Mouse (Mus musculus) lung, embryonic 16.5 days (tissue): ENCODE measurements around the gene Wdpcp. TPM values are rescaled to one million over a fixed set of nuclear protein-coding genes. Genes with fewer than 3 reads are reported as not detected.

ENCODE experiments used
- ATAC-seq: fragments of 200-750 bp; cut with Nextera tagmentation; 2 replicates; pipeline ENCODE4 v1.8.0; 2017; ENCODE audit warnings: low read depth, mild to moderate bottlenecking, moderate library complexity
- H3K27ac ChIP-seq: fragments of 300-500 bp; sonication (generic); 2 replicates; pipeline ENCODE4 v1.5.1; 2014; ENCODE audit warnings: mild to moderate bottlenecking, control low read depth, low read length
- H3K27me3 ChIP-seq: fragments of 300-500 bp; sonication (generic); 2 replicates; pipeline ENCODE4 v1.6.1; 2014; ENCODE audit warnings: low read depth, low read length, mixed read lengths; ENCODE audit not compliant: control insufficient read depth, insufficient read depth
- H3K36me3 ChIP-seq: fragments of 300-500 bp; sonication (generic); 2 replicates; pipeline ENCODE4 v1.6.1; 2014; ENCODE audit warnings: low read length; ENCODE audit not compliant: control insufficient read depth, insufficient read depth
- H3K4me1 ChIP-seq: fragments of 300-500 bp; sonication (generic); replicated peaks from 2 replicates; pipeline ENCODE4 v1.6.1; 2014; ENCODE audit warnings: low read length, mixed read lengths; ENCODE audit not compliant: control insufficient read depth, insufficient read depth
- H3K4me2 ChIP-seq: fragments of 300-500 bp; sonication (generic); 2 replicates; pipeline ENCODE4 v1.6.1; 2014; ENCODE audit warnings: low read depth, low read length, control low read depth
- H3K4me3 ChIP-seq: fragments of 300-500 bp; sonication (generic); 2 replicates; pipeline ENCODE4 v1.5.1; 2014; ENCODE audit warnings: mild to moderate bottlenecking, low read length, control low read depth
- H3K9ac ChIP-seq: fragments of 300-500 bp; sonication (generic); 2 replicates; pipeline ENCODE4 v1.6.1; 2014; ENCODE audit warnings: low read length, control low read depth
- H3K9me3 ChIP-seq: fragments of 300-500 bp; sonication (generic); 2 replicates; pipeline ENCODE4 v1.6.1; 2016; ENCODE audit warnings: low read length; ENCODE audit not compliant: control insufficient read depth
- WGBS: fragments of 180-500 bp; shearing (Covaris S2); extraction: QIAGEN DNeasy Blood & Tissue Kit; methylation state at CpG from one replicate; pipeline ENCODE4 v1.1.7; 2014; 5-methylcytosine and 5-hydroxymethylcytosine counted together
- polyA plus RNA-seq: library from polyadenylated mRNA; unstranded; fragments of >200 nt; fragmentation: Nextera tagmentation; extraction: Ambion mirVana; gene quantifications from 2 replicates; pipeline ENCODE4 v1.2.1, GENCODE M21; 2015

Wdpcp gene
- polyA plus RNA-seq, 1 experiment from 2014 or later: 13.1 TPM

DNA sequence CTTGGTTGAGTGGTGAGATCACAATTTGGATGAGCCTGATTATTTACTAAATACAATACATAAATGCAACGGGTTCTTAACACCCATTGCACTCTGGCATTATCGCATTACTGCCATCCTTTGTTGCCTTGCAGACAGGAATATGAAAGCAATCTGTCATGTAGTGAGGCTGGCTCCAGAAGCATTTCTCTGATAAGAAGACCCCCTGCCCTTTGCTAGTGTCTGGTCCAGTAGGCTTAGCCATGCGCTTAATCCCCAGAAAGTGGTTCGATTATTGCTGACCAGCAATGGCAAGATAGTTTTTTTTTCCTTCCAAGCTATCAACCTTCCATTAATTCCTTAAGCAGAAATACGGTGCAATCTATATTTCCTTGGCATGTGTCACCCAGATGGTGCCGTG, 122.1 kb downstream of the Wdpcp start:
- Histone ChIP-seq H3K27ac (no peak overlapping the region), H3K36me3 (no peaks in the 10 kb centered on the region), H3K9ac (no peak overlapping the region), H3K9me3 (no peaks in the 10 kb centered on the region), H3K27me3 (no peaks in the 10 kb centered on the region), H3K4me3 (no peak overlapping the region), H3K4me2 (no peak overlapping the region), H3K4me1 (no peaks in the 10 kb centered on the region)
- ATAC-seq: no peak
- WGBS: 73% methylated on average over 6 of the region's 6 CpGs

DNA sequence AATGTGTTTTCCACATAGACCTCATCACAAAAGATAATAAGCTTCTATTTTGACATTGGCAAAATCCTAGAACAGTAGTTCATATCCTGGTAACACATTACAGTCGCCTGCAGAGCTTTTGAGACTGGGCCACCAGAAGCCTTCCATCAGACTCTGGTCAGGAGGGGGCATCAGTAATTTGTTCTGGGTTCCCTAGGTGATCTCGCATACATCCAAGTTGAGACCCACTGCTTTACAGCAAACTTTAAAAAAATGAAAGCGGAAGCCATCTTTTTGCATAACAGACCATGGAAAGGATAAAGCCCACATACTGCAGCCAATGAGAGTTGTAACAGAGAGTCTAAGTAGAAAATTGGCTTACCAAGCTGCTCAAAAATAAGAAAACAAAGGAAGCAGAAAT, 125.6 kb downstream of the Wdpcp start:
- no peaks in the 10 kb centered on the region for H3K36me3 ChIP-seq
- H3K4me2 ChIP-seq: no peak overlapping the region
- H3K9ac ChIP-seq: no peak overlapping the region
- no peak for ATAC-seq
- no peaks in the 10 kb centered on the region for H3K4me1 ChIP-seq
- no peak overlapping the region for H3K27ac ChIP-seq
- no peak overlapping the region for H3K4me3 ChIP-seq
- H3K9me3 ChIP-seq: no peaks in the 10 kb centered on the region
- H3K27me3 ChIP-seq: no peaks in the 10 kb centered on the region
- WGBS: 75% methylated on average over 3 of the region's 3 CpGs

- ATAC-seq: no peak
- H3K4me2 ChIP-seq: no peak overlapping the region
- H3K27me3 ChIP-seq: no peaks in the 10 kb centered on the region
- no peaks in the 10 kb centered on the region for H3K9me3 ChIP-seq
- no peak overlapping the region for H3K27ac ChIP-seq
- H3K36me3 ChIP-seq: peaks cover 5% of the 10 kb centered on the region
- no peak overlapping the region for H3K9ac ChIP-seq
- no peak overlapping the region for H3K4me3 ChIP-seq
- H3K4me1 ChIP-seq: no peaks in the 10 kb centered on the region
These were observed 141.5 kb downstream of the Wdpcp start for GRCm38 (mm10) chr11:21713508-21713907.

DNA sequence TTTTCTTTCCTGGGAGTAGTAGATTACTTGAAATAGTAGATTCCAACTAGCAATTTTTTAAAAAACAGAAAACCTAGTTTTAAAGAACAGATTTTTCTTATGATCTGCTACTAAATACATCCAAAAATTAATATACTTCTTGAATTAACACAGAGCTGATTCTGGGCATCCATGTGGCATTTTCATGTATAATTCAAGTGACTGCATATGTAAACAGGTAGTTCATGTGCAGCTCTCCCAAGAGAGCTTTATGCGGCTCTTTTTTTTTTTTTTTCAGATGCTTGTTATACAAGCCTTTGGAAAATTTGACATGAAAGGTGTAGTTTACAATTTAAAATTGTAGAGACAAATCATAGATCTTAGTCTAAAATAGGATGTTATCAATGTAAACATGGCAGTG, 142.0 kb downstream of the Wdpcp start:
- Histone ChIP-seq H3K9ac (no peak overlapping the region), H3K36me3 (peaks cover 5% of the 10 kb centered on the region), H3K27me3 (no peaks in the 10 kb centered on the region), H3K4me1 (no peaks in the 10 kb centered on the region), H3K27ac (no peak overlapping the region), H3K4me2 (no peak overlapping the region), H3K4me3 (no peak overlapping the region), H3K9me3 (no peaks in the 10 kb centered on the region)
- ATAC-seq: no peak
- WGBS: 88% methylated on average over 1 of the region's 1 CpGs

DNA sequence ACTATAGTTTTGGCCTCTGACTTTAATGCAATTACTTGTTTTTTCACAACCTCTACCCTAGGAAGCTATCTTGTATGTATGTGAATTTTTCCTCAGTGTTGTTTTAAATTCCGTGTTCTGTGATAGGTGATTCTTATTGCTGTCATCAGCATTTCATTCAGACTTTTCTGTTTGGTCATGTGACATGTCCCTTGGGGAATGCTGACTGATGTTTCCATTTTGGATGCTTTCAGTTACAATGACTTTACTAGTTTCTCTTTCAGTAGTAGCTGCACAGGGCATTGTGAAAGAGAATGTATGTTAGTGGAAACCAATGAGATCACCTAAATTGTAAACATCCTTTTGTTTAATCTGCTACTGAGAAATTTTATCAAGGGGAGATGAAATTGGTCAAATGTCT, 154.3 kb downstream of the Wdpcp start:
- H3K4me3 ChIP-seq: no peak overlapping the region
- H3K9ac ChIP-seq: no peak overlapping the region
- peaks cover 4% of the 10 kb centered on the region; the same call in 1 of the 2 replicates for H3K4me1 ChIP-seq
- H3K36me3 ChIP-seq: no peaks in the 10 kb centered on the region
- H3K4me2 ChIP-seq: no peak overlapping the region
- H3K27me3 ChIP-seq: no peaks in the 10 kb centered on the region
- WGBS: 68% methylated on average over 1 of the region's 1 CpGs
- H3K27ac ChIP-seq: no peak overlapping the region
- no peak for ATAC-seq
- H3K9me3 ChIP-seq: no peaks in the 10 kb centered on the region

GRCm38 (mm10) chr11:21729056-21729455, 157.0 kb downstream of the Wdpcp start:
- Histone ChIP-seq H3K9ac (no peak overlapping the region), H3K4me2 (no peak overlapping the region), H3K9me3 (no peaks in the 10 kb centered on the region), H3K27me3 (no peaks in the 10 kb centered on the region), H3K27ac (no peak overlapping the region), H3K4me3 (no peak overlapping the region), H3K4me1 (peaks cover 4% of the 10 kb centered on the region; the same call in 1 of the 2 replicates), H3K36me3 (no peaks in the 10 kb centered on the region)
- 68% methylated on average over 5 of the region's 5 CpGs for WGBS
- ATAC-seq: no peak

DNA sequence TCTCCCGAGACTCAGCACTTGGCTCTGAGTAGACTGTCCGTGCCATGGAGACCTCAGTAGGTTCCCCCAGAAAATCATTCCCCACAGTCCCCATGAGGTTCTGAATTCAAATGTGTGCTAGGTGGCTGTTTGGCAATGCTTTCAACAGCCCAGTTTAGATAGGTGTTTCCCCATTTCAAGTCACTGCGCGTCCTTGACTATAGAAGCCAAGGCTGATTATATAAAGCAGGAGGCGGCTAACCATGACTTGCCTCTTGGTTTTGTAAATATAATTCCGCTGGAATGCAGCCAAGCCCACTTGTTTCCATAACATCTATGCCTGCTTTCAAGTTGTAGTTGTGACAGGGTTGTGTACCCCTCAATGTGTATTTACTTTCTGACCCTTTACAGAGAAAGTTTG, 157.9 kb downstream of the Wdpcp start:
- Histone ChIP-seq H3K36me3 (no peaks in the 10 kb centered on the region), H3K9ac (no peak overlapping the region), H3K27me3 (no peaks in the 10 kb centered on the region), H3K9me3 (no peaks in the 10 kb centered on the region), H3K4me2 (no peak overlapping the region), H3K27ac (no peak overlapping the region), H3K4me3 (no peak overlapping the region), H3K4me1 (peaks cover 4% of the 10 kb centered on the region; the same call in 1 of the 2 replicates)
- ATAC-seq: 0 out of 2 replicates have a peak, but pooled peaks have one; percentile 17
- 62% methylated on average over 6 of the region's 6 CpGs for WGBS

GRCm38 (mm10) chr11:21735272-21735671, 163.2 kb downstream of the Wdpcp start:
- no peak for ATAC-seq
- H3K27ac ChIP-seq: no peak overlapping the region
- no peak overlapping the region for H3K9ac ChIP-seq
- H3K9me3 ChIP-seq: no peaks in the 10 kb centered on the region
- H3K4me3 ChIP-seq: no peak overlapping the region
- H3K27me3 ChIP-seq: no peaks in the 10 kb centered on the region
- H3K36me3 ChIP-seq: no peaks in the 10 kb centered on the region
- no peak overlapping the region for H3K4me2 ChIP-seq
- WGBS: 72% methylated on average over 6 of the region's 6 CpGs
- no peaks in the 10 kb centered on the region for H3K4me1 ChIP-seq

GRCm38 (mm10) chr11:21749487-21749886, 177.5 kb downstream of the Wdpcp start:
- WGBS: 71% methylated on average over 4 of the region's 4 CpGs
- H3K27ac ChIP-seq: no peak overlapping the region

GRCm38 (mm10) chr11:21763201-21763600, 191.2 kb downstream of the Wdpcp start:
- ATAC-seq: no peak
- WGBS: 84% methylated on average over 4 of the region's 4 CpGs
- H3K27ac ChIP-seq: no peak overlapping the region
- H3K27me3 ChIP-seq: no peaks in the 10 kb centered on the region
- no peak overlapping the region for H3K4me3 ChIP-seq
- no peak overlapping the region for H3K9ac ChIP-seq
- H3K36me3 ChIP-seq: no peaks in the 10 kb centered on the region
- H3K4me1 ChIP-seq: no peaks in the 10 kb centered on the region
- no peak overlapping the region for H3K4me2 ChIP-seq
- H3K9me3 ChIP-seq: no peaks in the 10 kb centered on the region

More at GRCm38 (mm10) chr11:21749487-21749886, 177.5 kb downstream of the Wdpcp start:
- Histone ChIP-seq H3K4me3 (no peak overlapping the region), H3K36me3 (no peaks in the 10 kb centered on the region), H3K4me2 (no peak overlapping the region), H3K27me3 (no peaks in the 10 kb centered on the region), H3K9ac (no peak overlapping the region), H3K9me3 (no peaks in the 10 kb centered on the region), H3K4me1 (0 out of 2 replicates have a peak, but pooled peaks cover 3% of the 10 kb centered on the region)
- no peak for ATAC-seq
